Mouse (Mus musculus) thymus, adult 2 months (tissue): ENCODE measurements around the gene Glis3.

Experiments
- CTCF ChIP-seq: fragments of 200-500 bp; IDR thresholded peaks from 2 replicates; pipeline ENCODE4 v1.5.1; 2012; ENCODE audit warnings: mild to moderate bottlenecking, control low read depth, low read length, moderate library complexity, borderline replicate concordance; ENCODE audit not compliant: control insufficient read depth, poor library complexity, insufficient read depth; ENCODE audit errors: extremely low read depth
- POLR2A ChIP-seq: fragments of 200-500 bp; IDR thresholded peaks from 2 replicates; pipeline ENCODE4 v1.6.1; 2012; ENCODE audit warnings: mild to moderate bottlenecking, low read length, control low read depth, moderate library complexity; ENCODE audit not compliant: control insufficient read depth, poor library complexity, insufficient read depth; ENCODE audit errors: extremely low read depth

- TF ChIP-seq POLR2A = no peak
- no peak for TF ChIP-seq CTCF
These were observed 322.3 kb downstream of the Glis3 start for GRCm38 (mm10) chr19:28357595-28357994.
